Mouse (Mus musculus): ENCODE results near the gene Hnrnpab.

GRCm38 (mm10) chr11:51627425-51627824, 20.8 kb upstream of the Hnrnpab start:
- TF ChIP-seq CTCF (IDR thresholded peaks at IDR 0.05; ENCODE audit: borderline replicate concordance, insufficient read depth, low read depth, low read length): no peak
- TF ChIP-seq POLR2A (IDR thresholded peaks at IDR 0.05; ENCODE audit: borderline replicate concordance, insufficient read depth, low read length): no peak

Data from cerebellum, adult 2 months (tissue).